Mouse (Mus musculus) urinary bladder, postnatal 10 days (tissue): ENCODE measurements at regions not wholly inside any gene's neighbourhood (a gene's known extent, or its start where the extent isn't known, plus 50 kb on each side); places are given as distances from the start of the nearest gene placed in this dataset.

Experiments
- DNase-seq: peaks from one replicate; pipeline ENCODE4 v3.0.0; 2022; ENCODE audit warnings: low spot score

DNA sequence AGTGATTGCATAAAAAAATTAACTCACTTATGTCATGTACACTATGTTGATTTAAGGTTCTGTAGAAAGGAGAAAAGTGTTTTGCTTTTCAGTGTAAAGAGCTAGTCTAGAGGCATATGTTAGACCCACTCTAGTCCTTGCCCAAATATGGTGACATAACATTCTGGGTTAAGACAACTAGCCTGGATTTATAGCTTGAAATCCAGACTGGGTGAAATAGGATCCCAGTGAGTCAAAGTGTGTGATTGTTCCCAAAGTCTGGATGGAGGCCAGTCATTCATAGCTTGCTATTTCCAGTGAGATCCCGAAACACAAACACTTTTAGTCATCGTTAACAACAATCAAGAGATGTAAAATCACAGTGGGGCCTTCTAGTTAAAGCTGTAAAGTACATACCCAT is 110.5 kb upstream of the Fn1 start:
- no peak for DNase-seq

GRCm38 (mm10) chr1:71760342-71760741 is 107.3 kb upstream of the Fn1 start:
- DNase-seq, result no peak

DNA sequence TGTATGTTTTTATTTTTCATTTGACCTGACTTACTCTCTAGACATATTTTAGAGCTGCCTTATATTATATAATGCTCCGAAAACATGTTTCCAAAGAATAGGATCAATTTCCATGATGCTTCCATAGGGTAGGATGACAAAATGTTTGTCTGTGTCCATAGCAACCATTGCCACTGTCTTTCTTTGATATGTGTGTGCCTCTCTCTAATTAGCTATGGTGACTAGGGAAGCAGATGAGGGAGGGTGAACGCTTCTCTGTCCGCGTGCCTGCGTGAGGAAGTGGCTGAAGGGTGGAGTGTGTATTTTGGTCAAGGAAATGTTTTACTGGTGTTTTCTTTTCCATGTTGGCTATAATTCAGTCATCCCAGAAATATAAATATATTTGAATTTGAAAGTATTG is 104.2 kb upstream of the Fn1 start:
- DNase-seq, result no peak

DNA sequence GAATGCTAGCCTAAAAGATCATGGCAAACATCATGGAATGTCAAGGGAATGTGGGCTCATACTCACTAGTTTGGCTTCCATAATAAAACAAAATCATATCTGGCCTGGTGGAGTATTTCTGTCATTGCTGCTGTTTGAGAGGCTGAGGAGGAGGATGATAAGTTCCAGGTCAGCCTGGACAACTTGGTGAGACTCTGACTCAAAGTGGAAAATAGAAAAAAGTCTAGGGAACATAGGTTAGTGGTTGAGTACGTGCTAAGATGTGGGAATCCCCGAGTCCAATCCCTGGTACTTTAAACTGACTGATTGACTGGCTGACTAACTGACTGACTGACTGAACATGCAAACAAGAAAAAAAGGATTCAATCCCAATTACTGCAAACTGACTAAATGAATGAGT is 103.2 kb upstream of the Fn1 start:
- DNase-seq, result no peak

DNA sequence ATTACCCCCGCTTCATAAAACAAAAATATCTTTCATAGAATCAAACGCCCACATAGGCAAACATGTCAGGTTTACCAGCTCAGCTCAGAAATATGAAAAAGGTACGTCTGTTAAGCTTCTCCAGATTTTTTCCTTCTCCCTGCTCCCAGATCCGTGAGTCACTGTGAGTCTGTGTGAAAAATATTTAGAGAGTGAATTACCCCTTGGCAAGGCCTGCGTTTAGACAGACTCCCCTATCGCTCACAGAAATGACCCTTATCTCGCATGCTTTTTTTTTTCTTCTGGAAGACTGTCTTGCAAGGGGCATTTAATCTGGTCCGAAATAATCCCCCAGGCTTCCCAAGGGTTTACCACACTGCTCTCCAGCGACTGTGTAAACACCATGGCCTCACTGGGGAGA is 102.4 kb upstream of the Fn1 start:
- DNase-seq, result no peak

DNA sequence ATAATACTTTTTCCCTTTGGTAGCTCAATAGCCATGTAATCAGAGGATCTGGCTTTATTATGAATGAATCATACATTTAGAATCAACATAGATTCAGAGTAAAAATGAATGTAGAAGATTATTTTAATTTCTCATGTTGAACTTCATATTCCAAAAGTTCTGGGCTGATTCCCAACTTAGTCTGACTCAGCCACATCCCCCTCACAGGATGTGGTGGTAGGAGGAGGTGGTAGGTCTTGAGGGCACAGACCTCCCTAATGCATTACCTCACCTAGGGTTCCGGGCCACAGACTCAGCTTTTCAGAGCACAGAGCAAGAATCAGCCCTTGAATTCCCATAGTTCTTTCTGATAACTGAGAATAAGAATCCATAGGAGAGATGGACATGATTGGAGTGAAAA is 99.4 kb upstream of the Fn1 start:
- no peak for DNase-seq

GRCm38 (mm10) chr1:71751601-71752000 is 98.6 kb upstream of the Fn1 start:
- no peak for DNase-seq

GRCm38 (mm10) chr1:71735606-71736005 is 82.6 kb upstream of the Fn1 start:
- no peak for DNase-seq

DNA sequence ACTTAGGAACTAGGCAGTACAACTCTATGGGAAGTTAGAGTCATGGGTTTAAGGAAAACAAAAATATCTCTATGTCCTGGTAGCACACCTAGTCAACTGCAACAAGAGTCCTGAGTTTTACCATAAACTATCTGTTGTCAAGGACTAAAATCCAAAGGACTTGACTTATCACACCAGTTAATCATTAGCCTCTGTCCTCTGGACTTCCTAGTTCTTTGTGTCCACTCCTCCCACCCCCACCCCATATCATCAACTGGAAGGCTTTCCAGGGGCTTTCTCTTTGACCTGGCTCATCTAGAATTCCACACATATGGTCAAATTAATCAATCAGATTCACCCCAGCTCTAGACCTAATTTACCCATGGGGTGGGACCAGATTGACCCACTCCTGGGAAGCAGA is 78.6 kb upstream of the Fn1 start:
- no peak for DNase-seq

DNA sequence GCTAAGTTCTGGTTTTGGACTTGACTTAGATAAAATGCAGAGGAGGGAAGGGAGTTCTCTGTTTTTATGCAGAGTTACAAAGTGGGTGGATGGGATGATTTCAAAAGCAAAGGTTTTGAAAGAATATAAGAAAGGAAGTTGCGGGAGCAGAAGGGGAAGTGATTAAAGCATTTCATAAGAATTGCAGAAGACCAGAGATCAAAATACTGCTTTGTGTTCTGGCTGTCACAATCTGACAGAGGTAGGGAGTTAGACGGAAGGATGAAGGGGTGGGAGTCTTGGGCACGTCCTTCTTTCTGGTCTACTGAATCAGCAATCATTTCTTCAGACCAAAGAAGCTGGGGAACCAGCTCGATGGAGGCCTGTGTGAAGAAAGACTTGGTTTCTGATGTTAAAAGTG is 78.0 kb upstream of the Fn1 start:
- DNase-seq, result no peak

GRCm38 (mm10) chr1:71728852-71729347 is 75.9 kb upstream of the Fn1 start:
- no peak for DNase-seq

DNA sequence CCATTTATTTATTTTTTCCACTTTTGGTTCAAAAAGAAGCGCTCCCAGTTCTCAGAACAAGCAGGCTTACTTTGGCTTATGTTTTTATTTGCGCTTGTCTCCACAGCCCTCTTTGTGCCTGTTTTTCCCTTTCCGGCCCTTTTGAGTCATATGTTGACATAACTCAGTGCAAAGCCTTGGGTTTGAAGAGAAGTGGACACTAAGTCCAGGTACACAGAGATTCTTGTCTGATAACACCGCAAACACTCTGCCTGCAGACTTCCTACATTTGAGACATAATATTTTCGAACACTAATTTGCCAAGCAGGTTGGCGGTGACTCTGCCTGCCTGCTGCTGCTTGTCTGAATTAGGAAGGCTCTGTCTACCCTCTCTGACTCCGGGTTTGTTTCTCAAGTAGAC is 70.8 kb upstream of the Fn1 start:
- DNase-seq, result no peak

DNA sequence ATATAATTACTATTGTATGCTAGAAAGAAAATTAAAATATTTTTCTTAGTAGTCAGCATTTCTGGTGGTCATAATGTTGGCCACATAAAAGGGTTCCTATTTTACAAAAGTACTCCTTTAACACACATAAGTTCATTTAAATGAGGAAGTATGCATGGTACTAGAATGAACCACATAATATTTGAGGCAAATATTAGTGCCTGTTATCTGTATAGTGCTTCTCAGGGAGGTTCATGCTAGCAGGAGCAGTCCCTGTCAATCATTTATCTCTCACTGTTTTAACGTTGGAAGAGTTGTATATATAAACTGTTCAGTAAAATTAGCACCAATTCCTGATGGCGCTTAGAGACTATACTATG is 70.0 kb upstream of the Fn1 start:
- DNase-seq, result no peak

GRCm38 (mm10) chr1:71722211-71723038 is 69.4 kb upstream of the Fn1 start:
- no peak for DNase-seq
